Mouse (Mus musculus) heart, embryonic 15.5 days (tissue): ENCODE data around the gene Ndel1. TPM values are rescaled to one million over a fixed set of nuclear protein-coding genes. Genes with fewer than 3 reads are reported as not detected.
A peak's percentile ranks its signal among the peaks of the same experiment; 100 is the strongest.

ENCODE experiments used
- ATAC-seq: fragments of 200-750 bp; cut with Nextera tagmentation; replicated peaks from 2 replicates; pipeline ENCODE4 v1.8.0; 2017; ENCODE audit warnings: low read depth, moderate TSS enrichment; ENCODE audit not compliant: insufficient number of reproducible peaks, insufficient read depth, low FRiP score
- H3K27ac ChIP-seq: fragments of 300-500 bp; sonication (generic); 2 replicates; pipeline ENCODE4 v1.5.1; 2015; ENCODE audit warnings: mild to moderate bottlenecking, inconsistent platforms
- H3K27me3 ChIP-seq: fragments of 300-500 bp; sonication (generic); 2 replicates; pipeline ENCODE4 v1.6.1; 2015; ENCODE audit warnings: inconsistent platforms
- H3K36me3 ChIP-seq: fragments of 300-500 bp; sonication (generic); 2 replicates; pipeline ENCODE4 v1.6.1; 2015; ENCODE audit warnings: mild to moderate bottlenecking, inconsistent platforms
- H3K4me1 ChIP-seq: fragments of 300-500 bp; sonication (generic); replicated peaks from 2 replicates; pipeline ENCODE4 v1.6.1; 2015; ENCODE audit warnings: inconsistent platforms
- H3K4me2 ChIP-seq: fragments of 300-500 bp; sonication (generic); 2 replicates; pipeline ENCODE4 v1.6.1; 2015; ENCODE audit warnings: inconsistent platforms, mild to moderate bottlenecking, moderate library complexity
- H3K4me3 ChIP-seq: fragments of 300-500 bp; sonication (generic); 2 replicates; pipeline ENCODE4 v1.5.1; 2015; ENCODE audit warnings: mild to moderate bottlenecking, inconsistent platforms
- H3K9ac ChIP-seq: fragments of 300-500 bp; sonication (generic); 2 replicates; pipeline ENCODE4 v1.6.1; 2015; ENCODE audit warnings: mild to moderate bottlenecking, inconsistent platforms
- H3K9me3 ChIP-seq: fragments of 300-500 bp; sonication (generic); replicated peaks from 2 replicates; pipeline ENCODE4 v1.6.1; 2016; ENCODE audit warnings: inconsistent platforms
- WGBS: fragments of 180-500 bp; shearing (Covaris S2); methylation state at CpG from one replicate; pipeline ENCODE4 v1.1.7; 2015; ENCODE audit warnings: mixed read lengths; 5-methylcytosine and 5-hydroxymethylcytosine counted together
- polyA plus RNA-seq: library from polyadenylated mRNA; unstranded; fragments of >200 nt; fragmentation: Nextera tagmentation; extraction: Ambion mirVana; gene quantifications from 2 replicates; pipeline ENCODE4 v1.2.1, GENCODE M21; 2015

Ndel1 gene
- polyA plus RNA-seq, 1 experiment from 2014 or later: 65.5 TPM

GRCm38 (mm10) chr11:68807787-68808186 is 63.9 kb downstream of the Ndel1 start:
- H3K9ac ChIP-seq: no peak overlapping the region
- no peak overlapping the region for H3K4me2 ChIP-seq
- 37% methylated on average over 6 of the region's 6 CpGs for WGBS
- H3K27me3 ChIP-seq: no peaks in the 10 kb centered on the region
- H3K27ac ChIP-seq: no peak overlapping the region
- no peaks in the 10 kb centered on the region for H3K9me3 ChIP-seq
- no peak for ATAC-seq
- no peaks in the 10 kb centered on the region for H3K4me1 ChIP-seq
- H3K36me3 ChIP-seq: peaks cover 92% of the 10 kb centered on the region
- no peak overlapping the region for H3K4me3 ChIP-seq

- Histone ChIP-seq H3K9me3 (no peaks in the 10 kb centered on the region), H3K27ac (no peak overlapping the region), H3K27me3 (no peaks in the 10 kb centered on the region), H3K4me1 (no peaks in the 10 kb centered on the region), H3K4me3 (no peak overlapping the region), H3K9ac (no peak overlapping the region), H3K4me2 (no peak overlapping the region), H3K36me3 (peaks cover 94% of the 10 kb centered on the region)
- WGBS: 66% methylated on average over 4 of the region's 4 CpGs
- ATAC-seq: no peak
These were observed 66.5 kb downstream of the Ndel1 start for GRCm38 (mm10) chr11:68805148-68805547.

- H3K4me1 ChIP-seq: no peaks in the 10 kb centered on the region
- peaks cover 98% of the 10 kb centered on the region for H3K36me3 ChIP-seq
- no peak for ATAC-seq
- H3K9ac ChIP-seq: no peak overlapping the region
- H3K27me3 ChIP-seq: no peaks in the 10 kb centered on the region
- no peak overlapping the region for H3K27ac ChIP-seq
- no peaks in the 10 kb centered on the region for H3K9me3 ChIP-seq
- H3K4me3 ChIP-seq: no peak overlapping the region
- 90% methylated on average over 10 of the region's 10 CpGs for WGBS
- H3K4me2 ChIP-seq: no peak overlapping the region
These were observed 73.4 kb downstream of the Ndel1 start for GRCm38 (mm10) chr11:68798258-68798657.

GRCm38 (mm10) chr11:68791794-68792193 is 79.9 kb downstream of the Ndel1 start:
- ATAC-seq: no peak
- no peak overlapping the region for H3K9ac ChIP-seq
- WGBS: 83% methylated on average over 9 of the region's 9 CpGs

GRCm38 (mm10) chr11:68790720-68791119 is 80.9 kb downstream of the Ndel1 start:
- no peak overlapping the region for H3K9ac ChIP-seq
- no peaks in the 10 kb centered on the region for H3K9me3 ChIP-seq
- no peak for ATAC-seq
- 90% methylated on average over 10 of the region's 10 CpGs for WGBS
- H3K4me1 ChIP-seq: no peaks in the 10 kb centered on the region
- peaks cover 99% of the 10 kb centered on the region for H3K36me3 ChIP-seq
- H3K27ac ChIP-seq: no peak overlapping the region
- no peak overlapping the region for H3K4me3 ChIP-seq
- no peaks in the 10 kb centered on the region for H3K27me3 ChIP-seq
- H3K4me2 ChIP-seq: no peak overlapping the region

More at GRCm38 (mm10) chr11:68791794-68792193, 79.9 kb downstream of the Ndel1 start:
- no peak overlapping the region for H3K4me2 ChIP-seq
- H3K27me3 ChIP-seq: no peaks in the 10 kb centered on the region
- H3K4me3 ChIP-seq: no peak overlapping the region
- H3K4me1 ChIP-seq: no peaks in the 10 kb centered on the region
- no peak overlapping the region for H3K27ac ChIP-seq
- H3K36me3 ChIP-seq: peaks cover 97% of the 10 kb centered on the region
- H3K9me3 ChIP-seq: no peaks in the 10 kb centered on the region

GRCm38 (mm10) chr11:68787222-68787621 is 84.4 kb downstream of the Ndel1 start:
- Histone ChIP-seq H3K4me3 (no peak overlapping the region), H3K27ac (no peak overlapping the region), H3K9me3 (no peaks in the 10 kb centered on the region), H3K9ac (no peak overlapping the region), H3K4me2 (no peak overlapping the region), H3K36me3 (peaks cover 96% of the 10 kb centered on the region), H3K27me3 (no peaks in the 10 kb centered on the region), H3K4me1 (no peaks in the 10 kb centered on the region)
- no peak for ATAC-seq
- 84% methylated on average over 9 of the region's 9 CpGs for WGBS

GRCm38 (mm10) chr11:68785813-68786212 is 85.8 kb downstream of the Ndel1 start:
- no peak overlapping the region for H3K9ac ChIP-seq
- H3K4me2 ChIP-seq: no peak overlapping the region
- no peak overlapping the region for H3K27ac ChIP-seq
- H3K4me1 ChIP-seq: peaks cover 6% of the 10 kb centered on the region
- H3K36me3 ChIP-seq: peaks cover 92% of the 10 kb centered on the region
- ATAC-seq: no peak
- no peaks in the 10 kb centered on the region for H3K27me3 ChIP-seq
- 84% methylated on average over 8 of the region's 8 CpGs for WGBS
- no peaks in the 10 kb centered on the region for H3K9me3 ChIP-seq
- no peak overlapping the region for H3K4me3 ChIP-seq

GRCm38 (mm10) chr11:68782336-68782735 is 89.3 kb downstream of the Ndel1 start:
- Histone ChIP-seq H3K9ac (no peak overlapping the region), H3K4me2 (no peak overlapping the region)

GRCm38 (mm10) chr11:68780466-68781114 is 91.1 kb downstream of the Ndel1 start:
- H3K27ac ChIP-seq: peak overlapping the region; percentile 75
- H3K36me3 ChIP-seq: peaks cover 53% of the 10 kb centered on the region
- WGBS: 28% methylated on average over 14 of the region's 14 CpGs
- H3K9ac ChIP-seq: no peak overlapping the region
- H3K4me3 ChIP-seq: no peak overlapping the region
- H3K27me3 ChIP-seq: no peaks in the 10 kb centered on the region
- no peaks in the 10 kb centered on the region for H3K9me3 ChIP-seq
- H3K4me1 ChIP-seq: peaks cover 22% of the 10 kb centered on the region
- H3K4me2 ChIP-seq: peak overlapping the region; percentile 9; the same call in 1 of the 2 replicates
- peak; percentile 75 for ATAC-seq

More at GRCm38 (mm10) chr11:68782336-68782735, 89.3 kb downstream of the Ndel1 start:
- Histone ChIP-seq H3K4me1 (peaks cover 22% of the 10 kb centered on the region), H3K27me3 (no peaks in the 10 kb centered on the region), H3K27ac (no peak overlapping the region), H3K9me3 (no peaks in the 10 kb centered on the region), H3K4me3 (no peak overlapping the region), H3K36me3 (peaks cover 62% of the 10 kb centered on the region)
- WGBS: 84% methylated on average over 9 of the region's 9 CpGs
- ATAC-seq: no peak

GRCm38 (mm10) chr11:68779735-68780465 is 91.8 kb downstream of the Ndel1 start:
- ATAC-seq: peak; percentile 70; the same call in 1 of the 2 replicates
- H3K36me3 ChIP-seq: peaks cover 51% of the 10 kb centered on the region
- no peaks in the 10 kb centered on the region for H3K9me3 ChIP-seq
- peak overlapping the region; percentile 26; the same call in 1 of the 2 replicates for H3K9ac ChIP-seq
- no peak overlapping the region for H3K4me3 ChIP-seq
- WGBS: 46% methylated on average over 10 of the region's 10 CpGs
- H3K4me2 ChIP-seq: peak overlapping the region; percentile 9; the same call in 1 of the 2 replicates
- peaks cover 22% of the 10 kb centered on the region for H3K4me1 ChIP-seq
- no peaks in the 10 kb centered on the region for H3K27me3 ChIP-seq
- H3K27ac ChIP-seq: peak overlapping the region; percentile 75

- Histone ChIP-seq H3K4me2 (no peak overlapping the region), H3K4me3 (no peak overlapping the region), H3K9ac (no peak overlapping the region), H3K27ac (no peak overlapping the region), H3K9me3 (no peaks in the 10 kb centered on the region), H3K4me1 (peaks cover 22% of the 10 kb centered on the region), H3K36me3 (peaks cover 50% of the 10 kb centered on the region), H3K27me3 (no peaks in the 10 kb centered on the region)
- ATAC-seq: no peak
These were observed 92.8 kb downstream of the Ndel1 start for GRCm38 (mm10) chr11:68778855-68779254.
